Mouse (Mus musculus): ENCODE measurements around the gene Nfasc. TPM values are rescaled to one million over a fixed set of nuclear protein-coding genes. Genes with fewer than 3 reads are reported as not detected.

Nfasc gene
- total RNA-seq, 2 experiments from 2014 or later = 155 to 161 TPM

- H3K27ac ChIP-seq = no peak overlapping the region
- no peak for DNase-seq (ENCODE audit: extremely low spot score in 1 of 2, low spot score in 2 of 2)
- intact Hi-C loops (cut with DNase I) = no loop called here
- no peak overlapping the region for H3K4me3 ChIP-seq
- no peak for TF ChIP-seq CTCF (IDR thresholded peaks at IDR 0.05)
Measured at GRCm38 (mm10) chr1:132598024-132598423, 143.6 kb downstream of the Nfasc start.

DNA sequence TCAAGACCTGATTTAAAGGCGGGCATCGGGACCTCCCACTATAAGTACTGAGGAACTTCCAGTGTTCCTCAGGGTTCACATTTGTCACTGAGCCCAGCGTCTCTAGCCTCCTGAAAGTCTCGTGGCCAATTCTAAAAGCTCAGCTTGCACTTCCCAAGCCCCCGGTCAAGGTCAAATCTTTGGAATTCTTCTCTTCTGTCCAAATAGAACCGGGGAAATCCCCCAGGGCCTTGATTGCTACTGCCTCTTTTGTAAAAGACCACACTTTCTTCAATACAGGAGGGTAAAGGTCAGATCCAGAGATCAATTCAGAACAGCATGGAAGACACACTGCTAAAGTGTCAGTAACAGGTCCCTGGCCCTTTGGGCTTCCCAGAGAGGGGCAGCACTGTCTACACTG is 145.9 kb downstream of the Nfasc start:
- H3K27ac ChIP-seq = no peak overlapping the region
- no peak for TF ChIP-seq CTCF (IDR thresholded peaks at IDR 0.05)
- no peak overlapping the region for H3K4me3 ChIP-seq
- DNase-seq (ENCODE audit: extremely low spot score in 1 of 2, low spot score in 2 of 2) = no peak
- intact Hi-C loops (cut with DNase I) = no loop called here

DNA sequence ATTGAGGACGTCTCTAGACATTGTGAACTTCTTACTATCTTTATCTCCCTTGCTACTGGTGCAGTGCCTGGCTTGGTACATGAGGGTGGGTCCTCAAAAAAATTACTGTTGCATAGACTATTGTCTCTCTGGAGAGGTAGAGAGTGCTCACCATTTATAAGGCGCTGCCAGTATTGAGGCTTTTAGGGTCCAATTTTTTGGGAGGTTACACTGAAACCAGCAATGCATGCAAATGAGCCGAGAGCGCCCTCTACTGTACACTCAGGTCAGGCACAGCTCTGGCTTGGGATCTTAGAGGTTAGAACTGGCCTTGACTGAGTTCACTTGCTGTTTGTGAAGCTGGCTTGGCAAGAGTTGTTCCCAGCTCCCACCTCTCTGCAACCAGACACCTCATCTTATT is 147.0 kb downstream of the Nfasc start:
- Histone ChIP-seq H3K27ac (no peak overlapping the region), H3K4me3 (no peak overlapping the region)
- TF ChIP-seq CTCF (IDR thresholded peaks at IDR 0.05) = peak; percentile 94
- peak; percentile 68 to 69 for DNase-seq (ENCODE audit: extremely low spot score in 1 of 2, low spot score in 2 of 2)
- intact Hi-C loops (cut with DNase I) = loop anchor here (1.0 kb wide), 1 partner anchor 68 kb away; no protein-coding TSS in a partner anchor

- Histone ChIP-seq H3K27ac (peak overlapping the region; percentile 34), H3K4me3 (no peak overlapping the region)
- TF ChIP-seq CTCF (IDR thresholded peaks at IDR 0.05) = no peak
- DNase-seq (ENCODE audit: extremely low spot score in 1 of 2, low spot score in 2 of 2) = no peak
- intact Hi-C loops (cut with DNase I) = no loop called here
Measured at GRCm38 (mm10) chr1:132592145-132592544, 149.5 kb downstream of the Nfasc start.

GRCm38 (mm10) chr1:132591399-132591930 is 150.1 kb downstream of the Nfasc start:
- intact Hi-C loops (cut with DNase I) = no loop called here
- no peak for DNase-seq (ENCODE audit: extremely low spot score in 1 of 2, low spot score in 2 of 2)
- no peak overlapping the region for H3K4me3 ChIP-seq
- TF ChIP-seq CTCF (IDR thresholded peaks at IDR 0.05) = no peak
- H3K27ac ChIP-seq = peak overlapping the region; percentile 24

- intact Hi-C loops (cut with DNase I) = no loop called here
- Histone ChIP-seq H3K4me3 (no peak overlapping the region), H3K27ac (no peak overlapping the region)
- no peak for TF ChIP-seq CTCF (IDR thresholded peaks at IDR 0.05)
- no peak for DNase-seq (ENCODE audit: extremely low spot score in 1 of 2, low spot score in 2 of 2)
Measured at GRCm38 (mm10) chr1:132586679-132587201, 154.9 kb downstream of the Nfasc start.

- DNase-seq (ENCODE audit: extremely low spot score in 1 of 2, low spot score in 2 of 2) = no peak
- intact Hi-C loops (cut with DNase I) = no loop called here
- no peak overlapping the region for H3K4me3 ChIP-seq
- TF ChIP-seq CTCF (IDR thresholded peaks at IDR 0.05) = no peak
- H3K27ac ChIP-seq = no peak overlapping the region
Measured at GRCm38 (mm10) chr1:132585376-132585775, 156.2 kb downstream of the Nfasc start.

GRCm38 (mm10) chr1:132582998-132583604 is 158.5 kb downstream of the Nfasc start:
- H3K27ac ChIP-seq = no peak overlapping the region
- TF ChIP-seq CTCF (IDR thresholded peaks at IDR 0.05) = no peak
- no peak for DNase-seq (ENCODE audit: extremely low spot score in 1 of 2, low spot score in 2 of 2)
- H3K4me3 ChIP-seq = no peak overlapping the region
- intact Hi-C loops (cut with DNase I) = loop anchor here (5.0 kb wide), 1 partner anchor 41 kb away; the partner anchor contains the start of gene Cntn2

DNA sequence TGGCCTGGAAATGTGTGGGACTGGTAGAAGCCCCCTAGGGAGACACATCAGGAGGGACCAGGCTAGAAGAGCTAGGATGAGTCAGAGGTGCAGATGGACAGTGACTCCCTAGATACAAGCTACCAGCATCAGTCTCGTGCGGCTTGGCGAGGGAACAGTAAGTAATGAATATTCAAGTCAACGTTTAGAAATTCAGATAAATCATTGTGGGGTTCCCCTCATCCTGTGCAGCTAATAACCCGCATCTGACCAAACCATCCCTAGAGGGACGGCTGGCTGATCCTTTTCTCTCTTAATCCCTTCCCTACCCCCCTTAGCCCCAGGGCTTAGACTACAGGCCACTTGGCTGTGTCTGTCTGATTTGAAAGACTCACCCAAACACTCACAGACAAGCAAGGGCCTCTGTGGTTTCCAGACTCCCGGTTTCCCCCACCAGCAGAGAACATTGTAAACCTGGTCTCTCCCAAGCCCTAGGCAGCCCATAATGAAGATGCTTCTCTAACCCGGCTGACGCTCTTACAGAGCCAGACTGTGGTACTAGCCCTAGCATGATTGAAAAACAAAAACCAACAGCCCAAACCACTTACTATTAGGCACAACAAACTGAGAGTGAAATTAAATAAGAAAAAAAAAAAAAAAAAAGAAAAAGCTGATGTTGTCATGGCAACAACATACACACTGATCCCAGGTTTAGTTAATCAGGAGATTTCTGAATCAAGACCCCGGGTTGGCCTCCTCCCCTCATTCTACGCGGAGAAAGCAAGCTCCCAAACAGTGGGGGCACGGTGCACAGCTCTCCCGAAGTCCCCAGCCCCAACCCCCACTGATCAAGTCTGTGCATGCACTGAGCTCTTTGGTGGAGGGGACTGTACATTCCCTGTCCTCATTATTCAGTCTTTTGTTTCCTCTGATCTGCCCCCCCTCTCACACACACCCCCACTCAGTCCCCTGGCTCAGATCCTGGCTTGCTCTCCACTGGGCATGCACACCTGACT is 159.5 kb downstream of the Nfasc start:
- Histone ChIP-seq H3K4me3 (no peak overlapping the region), H3K27ac (no peak overlapping the region)
- intact Hi-C loops (cut with DNase I) = loop anchor here (5.0 kb wide), 1 partner anchor 40 kb away; the partner anchor contains the start of gene Cntn2
- DNase-seq (ENCODE audit: extremely low spot score in 1 of 2, low spot score in 2 of 2) = no peak
- no peak for TF ChIP-seq CTCF (IDR thresholded peaks at IDR 0.05)

- Histone ChIP-seq H3K27ac (no peak overlapping the region), H3K4me3 (no peak overlapping the region)
- DNase-seq (ENCODE audit: extremely low spot score in 1 of 2, low spot score in 2 of 2) = no peak
- intact Hi-C loops (cut with DNase I) = loop anchor here (5.0 kb wide), 1 partner anchor 38 kb away; the partner anchor contains the start of gene Cntn2
- TF ChIP-seq CTCF (IDR thresholded peaks at IDR 0.05) = no peak
Measured at GRCm38 (mm10) chr1:132580063-132580462, 161.5 kb downstream of the Nfasc start.

- Histone ChIP-seq H3K27ac (no peak overlapping the region), H3K4me3 (no peak overlapping the region)
- TF ChIP-seq CTCF (IDR thresholded peaks at IDR 0.05) = no peak
- intact Hi-C loops (cut with DNase I) = no loop called here
- no peak for DNase-seq (ENCODE audit: extremely low spot score in 1 of 2, low spot score in 2 of 2)
Measured at GRCm38 (mm10) chr1:132576845-132577244, 164.8 kb downstream of the Nfasc start.

GRCm38 (mm10) chr1:132572851-132573250 is 168.7 kb downstream of the Nfasc start:
- no peak for TF ChIP-seq CTCF (IDR thresholded peaks at IDR 0.05)
- Histone ChIP-seq H3K4me3 (no peak overlapping the region), H3K27ac (no peak overlapping the region)
- intact Hi-C loops (cut with DNase I) = no loop called here
- DNase-seq (ENCODE audit: extremely low spot score in 1 of 2, low spot score in 2 of 2) = no peak

All from left cerebral cortex, adult 2 months (tissue).